Mouse (Mus musculus) brain, embryonic 14.5 days (tissue): Measurements from ENCODE around the gene Zfp971.
"Not testable (repeated sequence)": the region's sequence is repeated elsewhere in the genome, so short reads cannot be mapped to it uniquely, and the experiment has no call there.

Experiments
- CTCF ChIP-seq: fragments of 200-500 bp; IDR thresholded peaks from 2 replicates; pipeline ENCODE4 v1.5.1; 2012; ENCODE audit warnings: inconsistent platforms, mild to moderate bottlenecking, moderate library complexity, borderline replicate concordance; ENCODE audit not compliant: insufficient read depth, insufficient read length; ENCODE audit errors: extremely low read depth
- POLR2A ChIP-seq: fragments of 200-500 bp; IDR thresholded peaks from 2 replicates; pipeline ENCODE4 v1.6.1; 2012; ENCODE audit warnings: mild to moderate bottlenecking, inconsistent platforms, borderline replicate concordance; ENCODE audit not compliant: poor library complexity, insufficient read depth, insufficient read length, severe bottlenecking; ENCODE audit errors: extremely low read depth

GRCm38 (mm10) chr2:178019486-178019885 lies 3.6 kb upstream of the Zfp971 start:
- not testable (repeated sequence) for TF ChIP-seq CTCF, POLR2A
